Mouse (Mus musculus): ENCODE measurements at regions not wholly inside any gene's neighbourhood (a gene's known extent, or its start where the extent isn't known, plus 50 kb on each side); places are given as distances from the start of the nearest gene placed in this dataset.
A peak's percentile ranks its signal among the peaks of the same experiment; 100 is the strongest.

DNA sequence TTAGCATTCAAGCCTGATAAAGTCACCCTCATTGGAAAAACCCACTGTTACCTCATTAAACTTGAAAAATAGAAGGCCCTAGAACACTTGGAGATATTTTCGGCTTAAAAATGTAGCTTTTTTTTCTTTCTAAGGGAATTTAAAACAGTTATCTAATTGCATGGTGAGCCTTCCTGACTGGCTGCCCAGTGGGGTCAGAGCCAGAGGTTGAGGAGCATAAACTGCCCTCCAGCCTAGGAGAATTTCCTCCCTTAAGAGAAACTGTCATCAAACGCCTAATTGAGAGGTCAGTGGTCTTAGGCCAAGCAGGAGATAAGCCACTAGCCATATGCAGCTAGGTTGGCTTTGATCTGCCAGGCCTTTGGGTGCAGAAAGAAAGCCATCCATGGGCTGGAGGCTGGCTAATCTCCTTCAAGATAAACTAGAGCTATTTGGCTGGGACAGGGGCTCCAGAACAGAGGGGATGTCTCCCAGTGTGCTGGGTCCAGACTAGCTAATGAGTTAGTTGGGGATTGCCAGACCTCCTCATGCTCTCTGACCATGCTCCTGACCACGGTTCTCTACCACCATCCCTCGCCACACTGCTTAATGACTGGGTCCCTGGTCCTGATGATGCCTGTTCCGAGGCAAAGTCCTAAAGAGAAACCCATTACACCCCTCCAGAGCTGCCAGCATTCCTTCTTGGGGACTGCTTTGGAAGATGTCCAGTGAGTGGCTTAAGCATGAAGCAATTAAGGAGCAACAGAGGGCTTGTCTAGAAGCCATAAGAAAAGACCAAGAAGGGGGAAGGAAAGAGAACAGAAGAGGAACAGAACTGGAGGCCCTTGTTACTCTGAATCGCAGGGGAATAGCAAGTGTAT is 199.2 kb downstream of the Wdr11 start:
- DNase-seq (ENCODE audit: low spot score) = no peak
- Histone ChIP-seq H3K27ac (ENCODE audit: low read depth, low read length) (no peak overlapping the region), H3K27me3 (ENCODE audit: control insufficient read depth, insufficient read depth, low read length) (no peaks in the 10 kb centered on the region), H3K9me3 (ENCODE audit: control insufficient read depth, low read length) (no peaks in the 10 kb centered on the region), H3K9ac (ENCODE audit: low read length) (no peak overlapping the region), H3K4me1 (replicated peaks; ENCODE audit: control insufficient read depth, insufficient read depth, low read length) (0 out of 2 replicates have a peak, but pooled peaks cover 2% of the 10 kb centered on the region), H3K4me3 (ENCODE audit: low read depth, low read length) (no peak overlapping the region), H3K4me2 (ENCODE audit: low read depth, low read length, severe bottlenecking) (no peak overlapping the region), H3K36me3 (ENCODE audit: control insufficient read depth, insufficient read depth, low read length) (no peaks in the 10 kb centered on the region)
- no peak for ATAC-seq (replicated peaks; ENCODE audit: low FRiP score)
- 75% methylated on average over 6 of the region's 6 CpGs for WGBS

DNA sequence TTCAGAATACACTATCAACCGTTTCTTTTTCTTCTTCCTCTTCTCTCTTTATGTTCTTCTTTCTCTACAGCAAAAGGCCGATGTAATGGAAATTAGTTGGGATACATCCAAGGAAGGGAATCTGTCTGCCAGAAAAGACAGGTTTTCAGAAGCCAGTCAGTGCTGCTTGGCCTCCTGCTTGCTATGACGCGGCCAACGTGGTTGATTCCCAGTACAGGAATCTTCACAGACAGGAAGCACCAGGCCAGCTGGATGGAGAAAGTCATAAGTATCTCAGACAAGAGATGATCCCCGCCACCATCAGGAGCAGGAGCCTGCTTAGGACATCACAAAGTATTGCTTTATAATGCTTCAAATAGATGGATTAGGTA is 199.8 kb downstream of the Wdr11 start:
- no peak for DNase-seq (ENCODE audit: low spot score)
- 0 out of 2 replicates have a peak, but pooled peaks cover 2% of the 10 kb centered on the region for H3K4me1 ChIP-seq (replicated peaks; ENCODE audit: control insufficient read depth, insufficient read depth, low read length)
- H3K27ac ChIP-seq (ENCODE audit: low read depth, low read length) = no peak overlapping the region
- no peaks in the 10 kb centered on the region for H3K27me3 ChIP-seq (ENCODE audit: control insufficient read depth, insufficient read depth, low read length)
- no peak overlapping the region for H3K9ac ChIP-seq (ENCODE audit: low read length)
- no peaks in the 10 kb centered on the region for H3K9me3 ChIP-seq (ENCODE audit: control insufficient read depth, low read length)
- ATAC-seq (replicated peaks; ENCODE audit: low FRiP score) = no peak
- H3K36me3 ChIP-seq (ENCODE audit: control insufficient read depth, insufficient read depth, low read length) = no peaks in the 10 kb centered on the region
- 95% methylated on average over 6 of the region's 6 CpGs for WGBS
- H3K4me2 ChIP-seq (ENCODE audit: low read depth, low read length, severe bottlenecking) = no peak overlapping the region
- H3K4me3 ChIP-seq (ENCODE audit: low read depth, low read length) = no peak overlapping the region

DNA sequence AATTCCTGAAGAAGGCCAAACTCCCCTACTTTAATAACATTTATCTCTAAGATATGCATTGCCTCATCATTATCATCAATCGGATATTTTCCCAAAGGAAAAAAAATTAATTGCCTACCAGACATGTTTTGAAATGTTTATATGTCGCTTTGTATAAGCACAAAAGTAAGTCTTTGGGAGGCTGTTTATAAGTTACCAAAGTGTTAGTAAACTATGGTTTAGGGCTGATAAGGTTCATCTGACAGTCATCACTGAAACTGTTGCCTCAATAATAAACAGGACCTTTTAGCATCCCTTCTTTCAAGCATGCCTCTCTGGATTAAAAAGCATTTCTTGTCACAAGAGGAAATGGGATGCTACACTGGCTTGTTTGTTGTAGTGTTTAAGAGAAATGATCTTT is 202.1 kb downstream of the Wdr11 start:
- DNase-seq (ENCODE audit: low spot score) (no peak), ATAC-seq (replicated peaks; ENCODE audit: low FRiP score) (no peak)
- H3K4me3 ChIP-seq (ENCODE audit: low read depth, low read length) = no peak overlapping the region
- 0 out of 2 replicates have a peak, but pooled peaks cover 2% of the 10 kb centered on the region for H3K4me1 ChIP-seq (replicated peaks; ENCODE audit: control insufficient read depth, insufficient read depth, low read length)
- 94% methylated on average over 2 of the region's 2 CpGs for WGBS
- no peaks in the 10 kb centered on the region for H3K27me3 ChIP-seq (ENCODE audit: control insufficient read depth, insufficient read depth, low read length)
- H3K9ac ChIP-seq (ENCODE audit: low read length) = no peak overlapping the region
- H3K9me3 ChIP-seq (ENCODE audit: control insufficient read depth, low read length) = no peaks in the 10 kb centered on the region
- H3K36me3 ChIP-seq (ENCODE audit: control insufficient read depth, insufficient read depth, low read length) = no peaks in the 10 kb centered on the region
- H3K4me2 ChIP-seq (ENCODE audit: low read depth, low read length, severe bottlenecking) = no peak overlapping the region
- H3K27ac ChIP-seq (ENCODE audit: low read depth, low read length) = no peak overlapping the region

DNA sequence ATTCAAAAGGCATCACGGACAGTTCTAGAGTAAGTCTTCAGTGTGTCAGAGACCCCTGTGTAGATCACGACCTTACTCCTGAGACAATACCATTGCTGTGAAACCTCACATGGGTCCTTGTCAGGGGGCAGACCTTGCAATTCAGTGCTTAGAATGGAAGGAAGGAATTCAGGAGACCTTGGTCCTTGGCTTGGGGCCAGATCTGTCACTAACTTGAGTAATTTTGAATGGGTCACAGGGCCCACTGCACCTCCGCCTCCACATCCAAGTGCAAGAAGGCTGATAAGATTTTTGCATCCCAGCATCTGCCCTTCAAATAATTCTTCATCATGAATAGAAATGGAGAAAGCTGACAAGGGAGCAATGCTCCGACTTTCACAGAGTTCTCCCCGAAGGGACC is 202.6 kb downstream of the Wdr11 start:
- DNase-seq (ENCODE audit: low spot score) (no peak), ATAC-seq (replicated peaks; ENCODE audit: low FRiP score) (no peak)
- H3K4me3 ChIP-seq (ENCODE audit: low read depth, low read length) = no peak overlapping the region
- H3K4me1 ChIP-seq (replicated peaks; ENCODE audit: control insufficient read depth, insufficient read depth, low read length) = 0 out of 2 replicates have a peak, but pooled peaks cover 2% of the 10 kb centered on the region
- no peak overlapping the region for H3K9ac ChIP-seq (ENCODE audit: low read length)
- no peak overlapping the region for H3K4me2 ChIP-seq (ENCODE audit: low read depth, low read length, severe bottlenecking)
- WGBS = 85% methylated on average over 5 of the region's 5 CpGs
- no peaks in the 10 kb centered on the region for H3K9me3 ChIP-seq (ENCODE audit: control insufficient read depth, low read length)
- H3K36me3 ChIP-seq (ENCODE audit: control insufficient read depth, insufficient read depth, low read length) = no peaks in the 10 kb centered on the region
- H3K27me3 ChIP-seq (ENCODE audit: control insufficient read depth, insufficient read depth, low read length) = no peaks in the 10 kb centered on the region
- H3K27ac ChIP-seq (ENCODE audit: low read depth, low read length) = no peak overlapping the region

DNA sequence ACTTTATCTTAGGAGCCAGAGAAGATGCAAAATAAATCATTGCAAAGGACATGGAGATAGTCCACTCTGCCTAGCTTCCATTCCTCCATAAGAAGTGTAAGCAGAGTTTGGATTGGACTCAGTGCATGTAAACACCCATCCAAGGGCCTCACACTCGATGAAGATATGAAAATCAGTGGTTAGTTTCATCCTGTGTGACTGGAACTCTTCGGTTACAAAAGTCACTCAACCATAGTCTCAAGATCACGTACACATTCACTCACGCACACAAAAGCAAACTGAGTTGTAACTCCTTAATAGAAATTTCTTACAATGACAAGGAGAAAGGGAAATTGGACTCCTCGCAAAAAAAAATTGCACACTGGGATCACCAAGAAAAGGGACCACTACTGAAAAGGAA is 206.9 kb downstream of the Wdr11 start:
- no peak for ATAC-seq (replicated peaks; ENCODE audit: low FRiP score)
- Histone ChIP-seq H3K9me3 (ENCODE audit: control insufficient read depth, low read length) (no peaks in the 10 kb centered on the region), H3K36me3 (ENCODE audit: control insufficient read depth, insufficient read depth, low read length) (no peaks in the 10 kb centered on the region), H3K27ac (ENCODE audit: low read depth, low read length) (no peak overlapping the region), H3K9ac (ENCODE audit: low read length) (no peak overlapping the region), H3K27me3 (ENCODE audit: control insufficient read depth, insufficient read depth, low read length) (no peaks in the 10 kb centered on the region), H3K4me2 (ENCODE audit: low read depth, low read length, severe bottlenecking) (no peak overlapping the region), H3K4me1 (replicated peaks; ENCODE audit: control insufficient read depth, insufficient read depth, low read length) (peaks cover 10% of the 10 kb centered on the region), H3K4me3 (ENCODE audit: low read depth, low read length) (no peak overlapping the region)
- WGBS = 92% methylated on average over 5 of the region's 5 CpGs
- no peak for DNase-seq (ENCODE audit: low spot score)

DNA sequence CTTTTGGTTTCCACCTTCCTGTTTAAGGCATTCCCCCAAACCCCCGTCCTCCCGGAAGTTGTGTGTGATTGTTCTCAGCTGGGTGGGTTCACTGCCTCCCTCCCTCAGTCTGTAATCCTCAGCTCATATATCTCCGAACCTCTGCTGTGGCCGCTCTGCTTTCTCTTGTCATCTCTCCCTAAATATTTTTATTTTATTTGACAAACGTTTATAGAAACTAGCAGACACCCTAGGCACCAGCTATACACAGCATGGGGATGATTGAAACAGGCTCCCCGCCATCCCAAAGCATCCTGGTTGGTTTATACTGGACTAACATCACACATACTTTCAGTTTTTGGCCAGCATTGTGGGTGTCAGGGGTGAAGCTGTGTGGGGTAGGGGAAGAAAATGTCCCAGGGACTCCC is 208.8 kb downstream of the Wdr11 start:
- no peak for ATAC-seq (replicated peaks; ENCODE audit: low FRiP score)
- whole genome bisulfite sequencing = 78% methylated on average over 6 of the region's 6 CpGs

DNA sequence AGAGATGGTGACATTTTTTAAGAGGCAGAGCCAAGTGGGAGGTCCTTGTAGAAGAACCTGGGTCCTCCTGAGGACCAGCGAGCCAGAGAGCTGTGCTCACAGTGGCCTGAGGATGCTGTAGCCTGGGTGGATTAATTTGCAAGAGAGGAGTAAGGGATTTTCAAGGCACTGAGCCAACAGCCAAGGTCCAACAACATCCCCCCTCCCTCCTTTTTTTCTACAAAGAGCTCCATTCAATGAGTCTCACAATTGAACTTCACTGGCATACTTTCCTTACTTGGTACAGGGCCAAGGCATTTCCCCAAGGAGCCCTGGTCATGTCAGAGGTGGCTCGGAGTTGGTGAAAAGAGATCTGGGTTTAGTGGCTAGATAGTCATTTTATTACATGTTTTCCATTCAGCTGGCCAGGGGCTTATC is 209.8 kb downstream of the Wdr11 start:
- no peak overlapping the region for H3K27ac ChIP-seq (ENCODE audit: low read depth, low read length)
- DNase-seq (ENCODE audit: low spot score) = no peak
- no peaks in the 10 kb centered on the region for H3K9me3 ChIP-seq (ENCODE audit: control insufficient read depth, low read length)
- WGBS = 54% methylated on average over 2 of the region's 2 CpGs
- no peak overlapping the region for H3K4me3 ChIP-seq (ENCODE audit: low read depth, low read length)
- H3K4me2 ChIP-seq (ENCODE audit: low read depth, low read length, severe bottlenecking) = no peak overlapping the region
- peaks cover 8% of the 10 kb centered on the region for H3K4me1 ChIP-seq (replicated peaks; ENCODE audit: control insufficient read depth, insufficient read depth, low read length)
- no peak overlapping the region for H3K9ac ChIP-seq (ENCODE audit: low read length)
- 0 out of 2 replicates have a peak, but pooled peaks have one; percentile 33 for ATAC-seq (replicated peaks; ENCODE audit: low FRiP score)
- H3K27me3 ChIP-seq (ENCODE audit: control insufficient read depth, insufficient read depth, low read length) = no peaks in the 10 kb centered on the region
- no peaks in the 10 kb centered on the region for H3K36me3 ChIP-seq (ENCODE audit: control insufficient read depth, insufficient read depth, low read length)

More for the DNA sequence above, 208.8 kb downstream of the Wdr11 start:
- Histone ChIP-seq H3K27ac (ENCODE audit: low read depth, low read length) (no peak overlapping the region), H3K4me1 (replicated peaks; ENCODE audit: control insufficient read depth, insufficient read depth, low read length) (peaks cover 8% of the 10 kb centered on the region), H3K27me3 (ENCODE audit: control insufficient read depth, insufficient read depth, low read length) (no peaks in the 10 kb centered on the region), H3K4me3 (ENCODE audit: low read depth, low read length) (no peak overlapping the region), H3K9ac (ENCODE audit: low read length) (no peak overlapping the region), H3K4me2 (ENCODE audit: low read depth, low read length, severe bottlenecking) (no peak overlapping the region), H3K36me3 (ENCODE audit: control insufficient read depth, insufficient read depth, low read length) (no peaks in the 10 kb centered on the region), H3K9me3 (ENCODE audit: control insufficient read depth, low read length) (no peaks in the 10 kb centered on the region)
- DNase-seq (ENCODE audit: low spot score) = no peak

DNA sequence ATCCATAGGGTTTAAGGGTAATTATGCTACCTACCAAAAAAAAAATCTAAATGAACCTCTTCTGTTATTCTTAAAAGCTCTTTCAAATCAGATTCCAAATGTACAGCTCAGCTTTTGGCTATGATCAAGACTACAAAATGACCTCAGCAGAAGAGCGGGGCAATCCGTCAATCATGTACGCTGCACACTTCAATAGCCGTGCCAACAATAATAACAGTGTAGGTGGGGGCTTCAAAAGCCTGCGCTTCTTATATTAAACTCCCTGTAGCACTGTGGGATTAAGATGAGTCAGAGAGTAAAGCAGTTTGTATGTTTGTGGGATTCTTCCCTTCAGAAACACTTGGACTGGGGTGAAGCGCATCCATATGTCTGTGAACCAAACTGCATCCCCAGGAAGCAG is 210.5 kb downstream of the Wdr11 start:
- DNase-seq (ENCODE audit: low spot score) = no peak
- Histone ChIP-seq H3K9me3 (ENCODE audit: control insufficient read depth, low read length) (no peaks in the 10 kb centered on the region), H3K4me3 (ENCODE audit: low read depth, low read length) (no peak overlapping the region), H3K4me1 (replicated peaks; ENCODE audit: control insufficient read depth, insufficient read depth, low read length) (peaks cover 8% of the 10 kb centered on the region), H3K27me3 (ENCODE audit: control insufficient read depth, insufficient read depth, low read length) (no peaks in the 10 kb centered on the region), H3K9ac (ENCODE audit: low read length) (no peak overlapping the region), H3K4me2 (ENCODE audit: low read depth, low read length, severe bottlenecking) (no peak overlapping the region), H3K36me3 (ENCODE audit: control insufficient read depth, insufficient read depth, low read length) (no peaks in the 10 kb centered on the region), H3K27ac (ENCODE audit: low read depth, low read length) (no peak overlapping the region)
- ATAC-seq (replicated peaks; ENCODE audit: low FRiP score) = no peak
- 83% methylated on average over 6 of the region's 6 CpGs for WGBS

DNA sequence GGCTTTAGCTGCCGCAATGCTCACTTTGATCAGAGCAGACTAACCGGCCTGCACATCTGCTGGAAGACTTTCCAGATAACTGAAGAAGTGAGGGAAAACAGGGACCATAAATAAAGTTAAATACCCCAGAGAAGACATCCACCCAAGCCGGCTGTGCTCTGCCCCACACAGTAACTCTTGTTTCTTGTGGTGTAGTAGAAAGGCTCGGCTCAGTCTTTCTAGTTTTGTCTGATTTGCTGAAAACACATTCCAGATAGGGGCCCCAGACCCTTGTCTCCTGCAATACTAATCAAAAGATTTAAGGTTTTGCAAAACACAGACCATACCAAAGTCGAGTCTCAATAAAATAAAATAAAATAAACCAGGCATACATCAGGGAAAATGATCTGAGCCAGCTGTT is 213.7 kb downstream of the Wdr11 start:
- Histone ChIP-seq H3K9ac (ENCODE audit: low read length) (no peak overlapping the region), H3K27ac (ENCODE audit: low read depth, low read length) (no peak overlapping the region), H3K9me3 (ENCODE audit: control insufficient read depth, low read length) (no peaks in the 10 kb centered on the region), H3K4me2 (ENCODE audit: low read depth, low read length, severe bottlenecking) (no peak overlapping the region), H3K27me3 (ENCODE audit: control insufficient read depth, insufficient read depth, low read length) (no peaks in the 10 kb centered on the region), H3K4me1 (replicated peaks; ENCODE audit: control insufficient read depth, insufficient read depth, low read length) (peaks cover 8% of the 10 kb centered on the region), H3K4me3 (ENCODE audit: low read depth, low read length) (no peak overlapping the region), H3K36me3 (ENCODE audit: control insufficient read depth, insufficient read depth, low read length) (no peaks in the 10 kb centered on the region)
- WGBS = 86% methylated on average over 5 of the region's 5 CpGs
- ATAC-seq (replicated peaks; ENCODE audit: low FRiP score) (no peak), DNase-seq (ENCODE audit: low spot score) (no peak)

Measured in forebrain, embryonic 11.5 days (tissue).